Mouse (Mus musculus): ENCODE measurements around the gene Olfr933. TPM values are rescaled to one million over a fixed set of nuclear protein-coding genes. Genes with fewer than 3 reads are reported as not detected.

Olfr933 gene
- polyA plus RNA-seq (2012; ENCODE audit: low replicate concordance) = not detected in 2 replicates

DNA sequence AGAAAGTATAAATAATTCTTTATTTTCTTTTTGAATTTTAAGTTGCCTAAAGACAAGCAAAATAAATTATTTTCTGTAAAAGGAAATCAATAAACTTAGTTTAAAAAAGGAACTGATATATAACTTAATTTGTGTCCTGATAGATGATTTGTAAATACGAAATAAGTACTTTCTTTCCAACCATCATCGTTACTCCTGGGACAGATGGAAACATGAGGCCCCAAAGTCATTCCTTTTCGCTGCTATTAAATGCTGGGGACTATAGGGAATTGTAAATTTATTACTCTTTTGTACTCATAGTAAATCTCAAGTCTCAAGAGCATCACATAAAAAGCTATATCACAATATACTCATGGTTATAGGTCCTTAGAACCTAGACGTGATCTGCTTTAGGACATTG, at the start of gene Olfr933:
TSS of gene Olfr933 (plus strand) at position 301 of the 400 bp plus-strand sequence.

DNA sequence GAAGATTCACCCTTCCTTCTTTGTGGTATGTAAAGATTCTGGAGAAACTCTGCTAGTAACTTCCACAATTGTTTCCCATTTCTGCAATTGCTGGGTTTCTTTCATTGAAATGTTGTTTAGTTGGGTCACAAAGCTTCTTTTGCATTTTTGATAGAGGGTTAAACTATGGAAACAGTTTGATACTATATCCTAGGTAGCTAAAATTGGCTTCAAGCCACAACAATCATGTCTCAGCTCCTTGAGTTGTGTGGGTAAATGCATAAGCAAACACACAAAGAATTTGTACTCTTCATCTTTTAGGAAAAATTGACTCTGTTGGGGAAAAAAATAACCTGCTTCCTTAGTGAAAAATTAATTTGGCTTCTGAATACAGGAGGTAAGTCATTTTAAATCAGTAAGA, 42.6 kb upstream of the Olfr933 start, which contains the start of gene Olfr930:
TSS of gene Olfr930 (plus strand) at position 301 of the 400 bp plus-strand sequence.

DNA sequence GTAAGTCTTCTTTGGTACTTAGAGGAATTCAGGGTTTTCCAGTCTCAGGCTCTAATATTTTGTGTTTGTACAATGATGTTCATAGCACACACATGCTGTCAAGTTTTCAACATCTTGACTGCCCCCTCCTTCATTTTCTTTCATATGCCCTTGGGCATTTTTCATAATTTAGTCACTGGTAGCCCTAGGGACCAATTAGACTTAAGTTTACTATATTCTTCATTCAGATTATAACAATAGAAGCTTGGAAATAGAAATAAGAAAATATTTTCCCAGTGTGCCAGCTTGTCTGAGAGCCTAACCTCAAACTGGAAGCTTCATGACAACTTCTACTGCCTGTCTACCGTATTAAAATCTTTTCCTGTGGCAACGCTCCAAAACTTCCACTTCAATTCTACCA, 16.1 kb downstream of the Olfr933 start, which contains the start of gene Olfr934:
TSS of gene Olfr934 (minus strand) at position 101 of the 400 bp plus-strand sequence.

DNA sequence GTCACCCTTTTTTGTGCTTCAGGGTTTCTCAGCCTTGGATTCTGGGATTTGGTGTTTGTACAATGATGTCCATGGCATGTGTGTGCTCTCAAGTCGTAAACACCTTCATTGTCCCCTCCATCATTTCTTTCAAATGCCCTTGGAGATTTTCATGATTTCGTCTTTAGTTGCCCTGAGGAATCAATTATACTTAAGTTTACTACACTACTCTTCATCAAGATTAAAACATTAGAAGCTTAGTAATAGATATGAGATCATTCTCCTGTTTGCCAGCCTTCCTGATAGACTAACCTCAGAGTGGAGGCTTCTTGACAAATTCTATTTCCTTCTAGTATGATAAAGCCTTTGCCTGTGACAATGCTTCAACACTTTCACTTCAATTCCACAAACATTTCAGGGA, 27.5 kb downstream of the Olfr933 start, which contains the start of gene Olfr935:
TSS of gene Olfr935 (minus strand) at position 101 of the 400 bp plus-strand sequence.

DNA sequence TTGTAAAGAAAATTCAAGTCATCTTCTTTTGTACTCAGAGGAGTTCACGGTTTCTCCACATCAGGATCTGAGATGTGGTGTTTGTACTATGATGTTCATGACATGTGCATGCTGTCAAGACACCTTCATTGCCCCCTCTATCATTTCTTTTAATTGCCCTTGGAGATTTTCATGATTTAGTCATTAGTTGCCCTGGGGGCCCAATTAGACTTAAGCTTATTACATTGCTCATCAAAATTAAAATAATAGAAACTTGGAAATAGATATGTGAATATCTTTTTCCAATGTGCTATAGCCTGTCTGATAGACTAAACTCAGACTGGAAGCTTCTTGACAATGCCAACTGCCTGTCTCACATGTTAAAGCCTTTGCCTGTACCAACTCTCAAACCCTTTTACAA, 51.2 kb downstream of the Olfr933 start, which contains the start of gene Olfr146:
TSS of gene Olfr146 (minus strand) at position 101 of the 400 bp plus-strand sequence.

Other genes starting within 250 kb of the Olfr933 start
- gene Olfr920, start 220.0 kb upstream of the Olfr933 start, polyA plus RNA-seq (2012; ENCODE audit: low replicate concordance) = not detected in 2 replicates
- not detected in 2 replicates for gene Olfr921, start 199.2 kb upstream of the Olfr933 start, polyA plus RNA-seq (2012; ENCODE audit: low replicate concordance)
- 0.05 TPM in 1 of 2 replicates, not detected in the other for gene Olfr922, start 157.7 kb upstream of the Olfr933 start, polyA plus RNA-seq (2012; ENCODE audit: low replicate concordance)
- not detected in 2 replicates for gene Olfr923, start 145.8 kb upstream of the Olfr933 start, polyA plus RNA-seq (2012; ENCODE audit: low replicate concordance)
- not detected in 2 replicates for gene Olfr924, start 127.9 kb upstream of the Olfr933 start, polyA plus RNA-seq (2012; ENCODE audit: low replicate concordance)
- not detected in 2 replicates for gene Olfr26, start 117.3 kb upstream of the Olfr933 start, polyA plus RNA-seq (2012; ENCODE audit: low replicate concordance)
- gene Olfr926, start 95.2 kb upstream of the Olfr933 start, polyA plus RNA-seq (2012; ENCODE audit: low replicate concordance) = not detected in 2 replicates
- not detected in 2 replicates for gene Olfr930, start 42.5 kb upstream of the Olfr933 start, polyA plus RNA-seq (2012; ENCODE audit: low replicate concordance)
- gene Olfr934, start 16.0 kb downstream of the Olfr933 start, polyA plus RNA-seq (2012; ENCODE audit: low replicate concordance) = not detected in 2 replicates
- gene Olfr935, start 27.4 kb downstream of the Olfr933 start, polyA plus RNA-seq (2012; ENCODE audit: low replicate concordance) = not detected in 2 replicates
- gene Olfr146, start 51.1 kb downstream of the Olfr933 start, polyA plus RNA-seq (2012; ENCODE audit: low replicate concordance) = not detected in 2 replicates
- gene Olfr937, start 92.6 kb downstream of the Olfr933 start, polyA plus RNA-seq (2012; ENCODE audit: low replicate concordance) = not detected in 2 replicates
- gene Olfr938, start 106.6 kb downstream of the Olfr933 start, polyA plus RNA-seq (2012; ENCODE audit: low replicate concordance) = not detected in 2 replicates
- not detected in 2 replicates for gene Olfr27, start 155.8 kb downstream of the Olfr933 start, polyA plus RNA-seq (2012; ENCODE audit: low replicate concordance)
- 0.06 TPM in 1 of 2 replicates, not detected in the other for gene Olfr943, start 194.0 kb downstream of the Olfr933 start, polyA plus RNA-seq (2012; ENCODE audit: low replicate concordance)
- not detected in 2 replicates for gene Olfr944, start 229.6 kb downstream of the Olfr933 start, polyA plus RNA-seq (2012; ENCODE audit: low replicate concordance)

Data from leukemia stem cell, adult 10-12 weeks (primary cell).